In the genomic region with DNA sequence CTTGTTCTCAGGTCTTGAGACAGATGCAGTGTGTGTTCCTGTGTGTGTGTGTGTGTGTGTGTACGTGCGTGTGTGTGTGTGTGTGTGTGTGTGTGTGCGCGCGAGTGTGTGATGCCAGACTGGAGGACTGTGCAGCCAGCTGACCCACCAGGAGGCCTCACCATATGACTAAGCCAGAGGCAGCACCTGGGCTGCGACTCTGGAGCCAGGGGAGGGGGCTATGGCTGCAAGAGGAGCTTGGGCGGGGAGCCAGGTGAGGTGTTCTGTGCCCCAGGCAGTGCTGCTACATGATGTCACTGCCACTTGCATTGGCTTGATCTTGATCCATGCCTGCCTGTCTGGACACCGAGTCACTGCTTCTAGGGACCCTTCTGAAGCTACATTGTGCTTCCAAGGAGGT, we compare ENCODE assay signal across 14 mouse cellular contexts.
DNase-seq lines count a peak whose midpoint lies in the region; ATAC-seq and TF ChIP-seq lines count a peak whose summit lies in the region.
"Had no signal": no experiment of that assay in that cellular context is flagged by ENCODE, and none has a peak within 500 bp of the region (broad histone marks: within the 10 kb centered on the region; RNA-seq: fewer than 3 reads in every experiment).

No protein-coding gene starts in this region.

- no peak for TF ChIP-seq POLR2A in limb, embryonic 14.5 days (IDR thresholded peaks at IDR 0.05; ENCODE audit: borderline replicate concordance, extremely low read depth, insufficient read depth, insufficient read length)

- WGBS in limb, embryonic 12.5 days = 79% methylated on average over 8 of the region's 8 CpGs
- 74% methylated on average over 8 of the region's 8 CpGs for WGBS in limb, embryonic 10.5 days
- 63% methylated on average over 8 of the region's 8 CpGs for WGBS in forebrain, embryonic 13.5 days
- WGBS in limb, embryonic 14.5 days = 53% methylated on average over 8 of the region's 8 CpGs
- WGBS in intestine, postnatal 0 days = 57% methylated on average over 8 of the region's 8 CpGs

- no peak overlapping the region for H3K4me3 ChIP-seq in limb, embryonic 12.5 days (replicated peaks)
- no peak overlapping the region for H3K4me3 ChIP-seq in limb, embryonic 10.5 days
- no peak overlapping the region for H3K4me3 ChIP-seq in forebrain, embryonic 13.5 days
- no peak overlapping the region for H3K4me3 ChIP-seq in limb, embryonic 14.5 days (replicated peaks; ENCODE audit: low read length)
- H3K4me3 ChIP-seq in intestine, postnatal 0 days (ENCODE audit: low read depth, low read length) = no peak overlapping the region
- H3K4me3 ChIP-seq: neural tube, embryonic 15.5 days had no signal

- no peak for ATAC-seq in limb, embryonic 12.5 days (ENCODE audit: insufficient number of reproducible peaks, insufficient read depth, low FRiP score, low TSS enrichment, low read depth)
- peak; percentile 46; the same call in 1 of the 2 replicates for ATAC-seq in forebrain, embryonic 13.5 days
- ATAC-seq in limb, embryonic 14.5 days (ENCODE audit: low FRiP score, low read depth) = no peak
- ATAC-seq in intestine, postnatal 0 days = no peak

- H3K27me3 ChIP-seq in limb, embryonic 12.5 days = peaks cover 44% of the 10 kb centered on the region
- peaks cover 55% of the 10 kb centered on the region for H3K27me3 ChIP-seq in limb, embryonic 10.5 days (ENCODE audit: low read depth, poor library complexity, severe bottlenecking)
- no peaks in the 10 kb centered on the region for H3K27me3 ChIP-seq in forebrain, embryonic 13.5 days
- H3K27me3 ChIP-seq in limb, embryonic 14.5 days (ENCODE audit: control insufficient read depth, insufficient read depth, low read length) = 0 out of 2 replicates have a peak, but pooled peaks cover 3% of the 10 kb centered on the region
- H3K27me3 ChIP-seq in intestine, postnatal 0 days (replicated peaks; ENCODE audit: control insufficient read depth, insufficient read depth, low read length) = no peaks in the 10 kb centered on the region

- no peak for TF ChIP-seq CTCF in intestine, postnatal 0 days (IDR thresholded peaks at IDR 0.05; ENCODE audit: low read depth)

- H3K27ac ChIP-seq in limb, embryonic 12.5 days = no peak overlapping the region
- no peak overlapping the region for H3K27ac ChIP-seq in limb, embryonic 10.5 days
- peak overlapping the region; percentile 86 for H3K27ac ChIP-seq in forebrain, embryonic 13.5 days
- H3K27ac ChIP-seq in limb, embryonic 14.5 days (replicated peaks; ENCODE audit: low read depth, low read length) = no peak overlapping the region
- H3K27ac ChIP-seq in intestine, postnatal 0 days (ENCODE audit: low read depth, low read length) = no peak overlapping the region
- H3K27ac ChIP-seq: neural tube, embryonic 15.5 days had no signal

- H3K4me2 ChIP-seq in limb, embryonic 12.5 days = peak overlapping the region; percentile 40
- peak overlapping the region; percentile 29 for H3K4me2 ChIP-seq in forebrain, embryonic 13.5 days
- H3K4me2 ChIP-seq in limb, embryonic 14.5 days (replicated peaks; ENCODE audit: low read depth, low read length, severe bottlenecking) = no peak overlapping the region; the same call in 1 of the 2 replicates
- H3K4me2 ChIP-seq in intestine, postnatal 0 days (replicated peaks; ENCODE audit: low read depth) = no peak overlapping the region

- no peak overlapping the region for H3K9ac ChIP-seq in limb, embryonic 12.5 days (replicated peaks)
- no peak overlapping the region for H3K9ac ChIP-seq in forebrain, embryonic 13.5 days
- H3K9ac ChIP-seq in limb, embryonic 14.5 days (ENCODE audit: low read depth, low read length, severe bottlenecking) = no peak overlapping the region
- H3K9ac ChIP-seq in intestine, postnatal 0 days (ENCODE audit: low read depth, low read length) = no peak overlapping the region
- H3K9ac ChIP-seq: neural tube, embryonic 15.5 days had no signal

- no peaks in the 10 kb centered on the region for H3K9me3 ChIP-seq in limb, embryonic 12.5 days
- no peaks in the 10 kb centered on the region for H3K9me3 ChIP-seq in limb, embryonic 10.5 days (replicated peaks)
- H3K9me3 ChIP-seq in forebrain, embryonic 13.5 days (replicated peaks) = no peaks in the 10 kb centered on the region
- H3K9me3 ChIP-seq in limb, embryonic 14.5 days (ENCODE audit: control insufficient read depth, low read length) = peaks cover 8% of the 10 kb centered on the region; the same call in 1 of the 2 replicates
- H3K9me3 ChIP-seq in intestine, postnatal 0 days (ENCODE audit: control insufficient read depth) = no peaks in the 10 kb centered on the region
- H3K9me3 ChIP-seq: neural tube, embryonic 15.5 days had no signal

- peaks cover 13% of the 10 kb centered on the region for H3K4me1 ChIP-seq in limb, embryonic 12.5 days (replicated peaks)
- peaks cover 23% of the 10 kb centered on the region for H3K4me1 ChIP-seq in limb, embryonic 10.5 days
- peaks cover 22% of the 10 kb centered on the region for H3K4me1 ChIP-seq in forebrain, embryonic 13.5 days
- H3K4me1 ChIP-seq in limb, embryonic 14.5 days (ENCODE audit: control insufficient read depth, insufficient read depth, low read length) = peaks cover 2% of the 10 kb centered on the region; the same call in 1 of the 2 replicates
- no peaks in the 10 kb centered on the region for H3K4me1 ChIP-seq in intestine, postnatal 0 days (replicated peaks; ENCODE audit: control insufficient read depth, insufficient read depth, low read length)

- H3K36me3 ChIP-seq in limb, embryonic 12.5 days = no peaks in the 10 kb centered on the region
- H3K36me3 ChIP-seq in limb, embryonic 10.5 days = no peaks in the 10 kb centered on the region
- H3K36me3 ChIP-seq in forebrain, embryonic 13.5 days (ENCODE audit: poor library complexity, severe bottlenecking) = no peaks in the 10 kb centered on the region
- no peaks in the 10 kb centered on the region for H3K36me3 ChIP-seq in limb, embryonic 14.5 days (ENCODE audit: control insufficient read depth, insufficient read depth, low read length)
- H3K36me3 ChIP-seq in intestine, postnatal 0 days (ENCODE audit: control insufficient read depth, insufficient read depth) = no peaks in the 10 kb centered on the region
- H3K36me3 ChIP-seq: neural tube, embryonic 15.5 days had no signal

- DNase-seq in cerebellum, postnatal 14 days = peak; percentile 39 to 59
- no peak for DNase-seq in cerebellum, postnatal 36 days
- DNase-seq in limb, embryonic 10.5 days (ENCODE audit: low spot score) = no peak
- peak; percentile 20 for DNase-seq in limb, embryonic 14.5 days (ENCODE audit: low spot score)
- DNase-seq in gastrocnemius, adult 18-20 months (ENCODE audit: low spot score) = no peak
- DNase-seq: adrenal gland, postnatal 14 days; gastrocnemius, postnatal 36 days; heart, postnatal 14 days; kidney, adult 8-10 months; lung, adult 2 months had no signal

Comparison
In these comparisons a context has a peak if more than half of its experiments do, and no peak if none do; other contexts are left out.
1. DNase-seq: peak in cerebellum, postnatal 14 days (2 of 2) and limb, embryonic 14.5 days (single experiment); none in cerebellum, postnatal 36 days (0 of 2), limb, embryonic 10.5 days (single experiment) and gastrocnemius, adult 18-20 months (single experiment).
2. H3K4me2 ChIP-seq: peak in limb, embryonic 12.5 days (single experiment) and forebrain, embryonic 13.5 days (single experiment); none in limb, embryonic 14.5 days (single experiment) and intestine, postnatal 0 days (single experiment).